Mouse (Mus musculus) forebrain, embryonic 13.5 days (tissue): ENCODE data around the gene Birc6. TPM values are rescaled to one million over a fixed set of nuclear protein-coding genes. Genes with fewer than 3 reads are reported as not detected.
"Not testable (repeated sequence)": the region's sequence is repeated elsewhere in the genome, so short reads cannot be mapped to it uniquely, and the experiment has no call there.

Experiments used
- ATAC-seq: fragments of 200-750 bp; cut with Nextera tagmentation; 2 replicates; pipeline ENCODE4 v1.8.0; 2017
- H3K27ac ChIP-seq: fragments of 300-500 bp; sonication (generic); 2 replicates; pipeline ENCODE4 v1.5.1; 2015; ENCODE audit warnings: inconsistent platforms, mild to moderate bottlenecking, moderate library complexity
- H3K27me3 ChIP-seq: fragments of 300-500 bp; sonication (generic); 2 replicates; pipeline ENCODE4 v1.6.1; 2015; ENCODE audit warnings: mild to moderate bottlenecking, inconsistent platforms
- H3K36me3 ChIP-seq: fragments of 300-500 bp; sonication (generic); 2 replicates; pipeline ENCODE4 v1.6.1; 2015; ENCODE audit warnings: mild to moderate bottlenecking, inconsistent platforms; ENCODE audit not compliant: poor library complexity, severe bottlenecking
- H3K4me1 ChIP-seq: fragments of 300-500 bp; sonication (generic); 2 replicates; pipeline ENCODE4 v1.6.1; 2015; ENCODE audit warnings: inconsistent platforms
- H3K4me2 ChIP-seq: fragments of 300-500 bp; sonication (generic); 2 replicates; pipeline ENCODE4 v1.6.1; 2015; ENCODE audit warnings: inconsistent platforms, mild to moderate bottlenecking, moderate library complexity
- H3K4me3 ChIP-seq: fragments of 300-500 bp; sonication (generic); 2 replicates; pipeline ENCODE4 v1.5.1; 2015; ENCODE audit warnings: mild to moderate bottlenecking, inconsistent platforms
- H3K9ac ChIP-seq: fragments of 300-500 bp; sonication (generic); 2 replicates; pipeline ENCODE4 v1.6.1; 2015; ENCODE audit warnings: mild to moderate bottlenecking, inconsistent platforms
- H3K9me3 ChIP-seq: fragments of 300-500 bp; sonication (generic); replicated peaks from 2 replicates; pipeline ENCODE4 v1.6.1; 2016; ENCODE audit warnings: inconsistent platforms
- WGBS: fragments of 180-500 bp; shearing (Covaris S2); methylation state at CpG from one replicate; pipeline ENCODE4 v1.1.7; 2015; 5-methylcytosine and 5-hydroxymethylcytosine counted together
- polyA plus RNA-seq: library from polyadenylated mRNA; unstranded; fragments of >200 nt; fragmentation: Nextera tagmentation; extraction: Ambion mirVana; gene quantifications from 2 replicates; pipeline ENCODE4 v1.2.1, GENCODE M21; 2015

Birc6 gene
- polyA plus RNA-seq, 1 experiment from 2014 or later, result 105 TPM

DNA sequence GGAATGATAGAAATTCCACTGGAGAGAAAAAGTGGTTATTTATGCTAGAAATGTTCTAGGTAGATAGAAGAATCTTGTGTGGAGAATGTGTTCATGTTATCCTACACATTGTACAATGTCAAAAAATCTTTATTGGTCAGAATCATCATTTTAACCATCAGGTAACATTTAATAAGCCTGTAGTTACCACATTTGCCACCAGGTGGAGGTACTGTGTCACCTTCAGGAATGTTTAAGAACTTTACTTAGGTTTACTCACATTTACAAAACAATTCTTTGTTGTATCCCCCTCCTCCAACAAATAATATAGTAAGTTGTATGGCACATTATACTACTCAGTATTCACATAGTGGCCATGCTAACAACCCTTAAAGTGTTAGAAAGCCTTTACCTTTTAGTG is 145.2 kb downstream of the Birc6 start:
- no peaks in the 10 kb centered on the region for H3K4me1 ChIP-seq
- H3K9ac ChIP-seq, result no peak overlapping the region
- no peaks in the 10 kb centered on the region for H3K27me3 ChIP-seq
- H3K27ac ChIP-seq, result no peak overlapping the region
- peaks cover 56% of the 10 kb centered on the region for H3K36me3 ChIP-seq
- no peak overlapping the region for H3K4me3 ChIP-seq
- H3K9me3 ChIP-seq, result no peaks in the 10 kb centered on the region
- H3K4me2 ChIP-seq, result no peak overlapping the region
- no peak for ATAC-seq

DNA sequence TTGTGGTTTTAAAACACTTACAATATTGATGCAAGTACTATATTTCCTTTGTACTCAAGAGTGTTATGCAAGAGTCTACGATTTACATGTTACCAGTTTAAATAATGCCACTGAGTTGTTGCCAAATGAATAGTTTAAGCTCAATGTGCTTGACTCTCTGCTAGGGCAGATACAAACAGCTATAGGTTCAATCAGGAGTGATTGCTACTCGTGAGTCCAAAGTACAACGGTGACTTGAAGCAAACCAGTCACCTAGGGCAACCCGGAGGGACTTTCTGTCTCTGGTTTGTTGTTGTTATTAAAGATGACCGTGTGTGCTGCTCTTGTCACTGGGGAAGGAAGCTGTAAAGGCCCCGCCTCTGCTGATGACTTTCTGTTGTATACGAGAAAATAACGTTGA is 150.0 kb downstream of the Birc6 start:
- Histone ChIP-seq H3K4me2 (no peak overlapping the region), H3K27ac (no peak overlapping the region), H3K9me3 (no peaks in the 10 kb centered on the region), H3K27me3 (no peaks in the 10 kb centered on the region), H3K4me1 (no peaks in the 10 kb centered on the region), H3K4me3 (no peak overlapping the region), H3K36me3 (peaks cover 44% of the 10 kb centered on the region), H3K9ac (no peak overlapping the region)
- no peak for ATAC-seq
- WGBS, result 94% methylated on average over 8 of the region's 8 CpGs

DNA sequence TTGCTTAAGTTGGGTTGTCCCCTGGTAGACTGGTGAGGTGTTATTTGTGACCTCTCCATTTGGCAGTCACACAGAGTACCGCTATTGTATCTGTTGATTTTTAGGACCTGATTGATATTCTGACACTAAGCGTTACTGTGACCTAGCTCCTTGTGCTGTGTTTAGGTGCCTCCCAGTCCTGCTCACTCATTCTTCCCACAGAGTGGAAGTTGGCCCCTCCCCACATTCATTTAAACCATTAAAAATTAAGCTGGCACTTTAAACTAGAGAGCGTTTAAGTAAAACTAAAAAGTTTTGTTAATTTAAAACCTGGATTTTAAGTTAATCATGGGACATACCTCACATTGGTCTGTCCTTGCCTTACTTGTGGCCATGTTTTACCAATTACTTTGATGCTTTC is 156.8 kb downstream of the Birc6 start:
- H3K9me3 ChIP-seq, result no peaks in the 10 kb centered on the region
- no peak overlapping the region for H3K9ac ChIP-seq
- no peaks in the 10 kb centered on the region for H3K27me3 ChIP-seq
- H3K27ac ChIP-seq, result no peak overlapping the region
- H3K4me3 ChIP-seq, result no peak overlapping the region
- no peak overlapping the region for H3K4me2 ChIP-seq
- 88% methylated on average over 3 of the region's 3 CpGs for WGBS
- H3K36me3 ChIP-seq, result peaks cover 18% of the 10 kb centered on the region
- no peak for ATAC-seq
- H3K4me1 ChIP-seq, result no peaks in the 10 kb centered on the region

DNA sequence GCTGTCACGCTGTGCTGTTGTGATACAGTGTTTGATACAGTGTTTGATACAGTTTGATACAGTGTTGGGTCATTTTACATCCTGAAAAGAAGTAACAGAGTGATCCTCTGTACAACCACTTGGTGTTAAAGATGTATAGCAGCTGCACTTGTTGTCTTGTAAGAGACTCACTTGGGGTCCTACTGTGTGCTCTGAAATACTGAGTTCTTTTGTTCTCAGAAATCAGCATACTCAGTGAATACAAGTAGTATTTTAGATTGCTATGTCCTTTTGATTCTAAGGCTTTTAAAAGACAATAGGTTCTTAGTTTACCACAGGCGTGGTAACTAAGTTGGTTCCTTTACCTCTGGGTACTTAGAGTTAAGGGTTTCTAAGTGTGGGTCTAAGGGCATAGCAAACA is 160.5 kb downstream of the Birc6 start:
- ATAC-seq, result no peak
- H3K4me3 ChIP-seq, result no peak overlapping the region
- 90% methylated on average over 2 of the region's 2 CpGs for WGBS
- no peak overlapping the region for H3K27ac ChIP-seq
- no peaks in the 10 kb centered on the region for H3K9me3 ChIP-seq
- peaks cover 43% of the 10 kb centered on the region for H3K36me3 ChIP-seq
- no peaks in the 10 kb centered on the region for H3K27me3 ChIP-seq
- no peak overlapping the region for H3K4me2 ChIP-seq
- no peak overlapping the region for H3K9ac ChIP-seq
- no peaks in the 10 kb centered on the region for H3K4me1 ChIP-seq

DNA sequence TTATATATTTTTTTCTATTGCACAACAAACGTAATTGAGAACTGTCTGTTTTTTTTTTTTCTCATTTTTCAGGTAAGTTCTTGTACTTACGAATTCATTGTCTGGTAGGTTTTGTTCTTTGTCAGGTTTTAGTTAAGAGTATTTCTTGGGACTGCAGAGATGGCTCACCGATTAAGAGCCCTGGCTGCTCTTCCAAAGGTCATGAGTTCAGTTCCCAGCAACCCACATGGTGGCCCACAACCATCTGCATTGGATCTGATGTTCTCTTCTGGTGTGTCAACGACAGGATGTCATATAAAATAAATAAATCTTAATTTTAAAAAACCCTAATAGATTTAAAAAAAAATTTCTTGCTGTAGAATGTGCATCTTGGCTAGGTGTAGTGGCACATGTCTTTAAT is 161.3 kb downstream of the Birc6 start:
- Histone ChIP-seq H3K4me3 (no peak overlapping the region), H3K4me2 (no peak overlapping the region), H3K9me3 (no peaks in the 10 kb centered on the region), H3K27ac (no peak overlapping the region), H3K9ac (no peak overlapping the region), H3K36me3 (peaks cover 47% of the 10 kb centered on the region), H3K4me1 (no peaks in the 10 kb centered on the region), H3K27me3 (no peaks in the 10 kb centered on the region)
- WGBS, result 93% methylated on average over 4 of the region's 4 CpGs
- no peak for ATAC-seq

DNA sequence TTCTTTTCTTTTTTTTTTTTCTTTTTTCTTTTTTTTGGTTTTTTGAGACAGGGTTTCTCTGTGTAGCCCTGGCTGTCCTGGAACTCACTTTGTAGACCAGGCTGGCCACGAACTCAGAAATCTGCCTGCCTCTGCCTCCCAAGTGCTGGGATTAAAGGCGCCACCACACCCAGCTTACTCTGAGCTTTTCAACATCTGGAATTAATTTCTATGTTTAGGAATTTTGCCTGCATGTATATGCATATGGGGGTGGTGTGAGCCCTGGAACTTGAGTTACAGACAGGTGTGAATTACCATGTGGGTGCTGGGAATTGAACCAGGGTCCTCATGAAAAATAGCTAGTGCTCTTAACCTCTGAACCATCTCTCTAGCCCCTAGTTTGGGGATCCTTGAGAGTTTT is 173.6 kb downstream of the Birc6 start:
- not testable (repeated sequence) for ATAC-seq, H3K9me3 ChIP-seq, H3K4me3 ChIP-seq, H3K4me1 ChIP-seq, H3K27ac ChIP-seq, H3K27me3 ChIP-seq, H3K9ac ChIP-seq, H3K4me2 ChIP-seq
- H3K36me3 ChIP-seq, result peaks cover 69% of the 10 kb centered on the region
- 100% methylated on average over 2 of the region's 2 CpGs for WGBS

DNA sequence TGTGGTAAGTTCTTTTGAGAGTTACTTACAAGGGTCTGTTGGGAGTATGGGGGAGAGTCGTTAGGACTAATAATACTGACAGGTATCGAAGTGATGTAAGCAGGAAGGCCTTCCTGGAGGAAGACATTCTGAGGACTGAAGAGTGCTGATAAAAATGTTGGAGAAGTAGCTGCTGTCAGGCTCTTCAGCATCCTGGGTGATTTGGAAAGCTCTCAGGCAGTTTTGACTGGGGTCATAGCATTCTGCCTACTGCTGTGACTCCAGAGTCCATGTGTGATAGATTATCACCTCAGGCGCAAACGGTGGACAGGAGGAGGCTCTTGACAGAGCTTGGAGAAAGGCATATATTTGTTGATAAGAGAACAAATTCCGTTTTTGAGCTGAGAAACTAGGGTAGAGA is 177.4 kb downstream of the Birc6 start:
- Histone ChIP-seq H3K4me1 (no peaks in the 10 kb centered on the region), H3K27me3 (no peaks in the 10 kb centered on the region), H3K4me3 (no peak overlapping the region), H3K36me3 (peaks cover 32% of the 10 kb centered on the region), H3K27ac (no peak overlapping the region), H3K4me2 (no peak overlapping the region), H3K9ac (no peak overlapping the region), H3K9me3 (no peaks in the 10 kb centered on the region)
- WGBS, result 90% methylated on average over 5 of the region's 5 CpGs
- no peak for ATAC-seq

DNA sequence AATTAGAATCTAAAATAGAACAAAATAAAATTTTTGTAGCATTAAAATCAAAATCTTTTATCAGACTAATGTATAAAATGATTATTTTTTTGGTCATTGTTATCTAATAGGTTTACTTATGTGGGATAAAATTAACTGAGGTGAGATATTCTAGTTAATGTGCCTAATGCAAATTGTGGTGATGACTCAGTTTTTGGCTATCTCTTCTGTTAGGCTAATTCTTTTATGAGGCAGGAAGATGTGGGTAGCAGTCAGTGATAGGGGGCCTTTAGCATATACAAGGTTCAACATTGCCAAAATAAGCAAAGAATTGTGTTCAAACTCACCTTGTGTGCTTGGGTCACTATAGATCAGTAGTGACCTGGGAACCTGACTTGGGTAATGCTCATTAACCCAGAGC is 178.5 kb downstream of the Birc6 start:
- no peaks in the 10 kb centered on the region for H3K9me3 ChIP-seq
- H3K9ac ChIP-seq, result no peak overlapping the region
- no peaks in the 10 kb centered on the region for H3K4me1 ChIP-seq
- H3K4me2 ChIP-seq, result no peak overlapping the region
- no peaks in the 10 kb centered on the region for H3K27me3 ChIP-seq
- ATAC-seq, result no peak
- H3K27ac ChIP-seq, result no peak overlapping the region
- no peak overlapping the region for H3K4me3 ChIP-seq
- peaks cover 21% of the 10 kb centered on the region for H3K36me3 ChIP-seq

DNA sequence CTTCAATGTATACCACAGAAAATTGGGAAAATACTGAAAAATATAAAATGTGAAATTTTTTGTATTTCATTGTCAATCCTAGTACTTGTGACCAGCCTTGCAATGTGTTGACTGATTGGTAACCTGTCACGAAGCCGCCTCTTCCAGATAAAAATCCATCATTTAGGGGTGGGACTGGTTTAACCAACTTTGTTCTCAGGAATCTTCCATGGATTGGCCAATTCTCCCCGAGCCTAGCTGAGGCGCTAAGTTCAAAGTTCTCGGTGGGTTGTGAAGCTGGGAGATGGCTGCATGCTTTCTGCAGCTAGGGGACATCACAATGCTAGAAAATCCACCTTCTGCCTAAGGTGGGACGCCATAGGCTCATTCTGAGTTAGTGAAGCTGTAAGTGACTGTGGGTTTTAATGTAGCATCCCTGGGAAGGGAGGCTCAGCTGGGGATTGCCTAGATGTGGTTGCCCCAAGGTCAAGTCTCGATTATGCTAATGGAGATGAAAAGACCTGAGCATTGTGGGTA is 179.6 kb downstream of the Birc6 start:
- H3K4me1 ChIP-seq, result no peaks in the 10 kb centered on the region
- H3K9me3 ChIP-seq, result no peaks in the 10 kb centered on the region
- no peak overlapping the region for H3K9ac ChIP-seq
- H3K4me3 ChIP-seq, result no peak overlapping the region
- no peak overlapping the region for H3K27ac ChIP-seq
- WGBS, result 87% methylated on average over 7 of the region's 7 CpGs
- peaks cover 14% of the 10 kb centered on the region for H3K36me3 ChIP-seq
- no peaks in the 10 kb centered on the region for H3K27me3 ChIP-seq
- no peak overlapping the region for H3K4me2 ChIP-seq
- 0 out of 2 replicates have a peak, but pooled peaks have one; percentile 19 for ATAC-seq

DNA sequence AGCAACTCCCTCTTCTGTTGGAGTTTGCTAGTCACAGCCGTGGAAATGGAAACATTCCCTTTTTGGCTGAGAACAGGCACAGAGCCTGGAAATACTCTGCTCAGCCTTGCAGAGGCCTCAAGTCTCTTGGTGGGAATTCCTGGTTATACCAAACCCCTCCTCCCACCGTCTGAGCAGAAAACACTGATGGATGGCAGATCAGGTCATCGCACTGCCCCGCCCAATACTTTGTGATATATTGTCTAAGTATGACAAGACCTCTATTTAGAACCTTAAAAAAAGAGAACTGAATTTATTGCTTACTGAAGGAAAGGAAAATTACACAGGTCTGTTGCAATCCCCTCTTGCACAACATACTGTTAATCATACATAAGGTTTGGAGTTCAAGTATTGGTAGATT is 182.6 kb downstream of the Birc6 start:
- WGBS, result 80% methylated on average over 4 of the region's 4 CpGs
- no peak overlapping the region for H3K4me2 ChIP-seq
- no peak for ATAC-seq
- H3K36me3 ChIP-seq, result no peaks in the 10 kb centered on the region
- no peaks in the 10 kb centered on the region for H3K4me1 ChIP-seq
- no peak overlapping the region for H3K4me3 ChIP-seq
- no peak overlapping the region for H3K27ac ChIP-seq
- H3K9ac ChIP-seq, result no peak overlapping the region
- peaks cover 6% of the 10 kb centered on the region; the same call in 1 of the 2 replicates for H3K27me3 ChIP-seq
- no peaks in the 10 kb centered on the region for H3K9me3 ChIP-seq

DNA sequence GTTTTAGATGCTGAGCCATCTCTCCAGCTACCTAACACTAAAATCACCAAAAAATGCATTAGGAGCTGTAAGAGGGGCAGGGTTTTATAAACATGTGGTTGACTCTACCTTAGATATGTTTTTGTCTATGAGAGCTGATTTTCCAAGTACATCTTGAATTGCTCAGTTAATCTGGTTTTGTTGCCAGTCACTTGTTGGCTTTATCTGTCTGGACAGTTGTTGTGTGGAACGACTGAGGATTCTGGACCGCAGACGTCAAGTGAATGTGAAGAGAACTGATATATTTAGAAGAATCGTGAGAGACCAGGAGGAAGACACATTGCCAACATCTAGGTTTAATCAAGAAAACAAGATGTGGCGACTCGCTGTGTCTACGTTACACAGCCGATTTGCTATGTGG is 183.5 kb downstream of the Birc6 start:
- Histone ChIP-seq H3K9me3 (no peaks in the 10 kb centered on the region), H3K9ac (no peak overlapping the region), H3K4me2 (no peak overlapping the region), H3K4me3 (no peak overlapping the region), H3K4me1 (no peaks in the 10 kb centered on the region), H3K36me3 (no peaks in the 10 kb centered on the region), H3K27ac (no peak overlapping the region), H3K27me3 (peaks cover 6% of the 10 kb centered on the region; the same call in 1 of the 2 replicates)
- no peak for ATAC-seq
- WGBS, result 93% methylated on average over 8 of the region's 8 CpGs

DNA sequence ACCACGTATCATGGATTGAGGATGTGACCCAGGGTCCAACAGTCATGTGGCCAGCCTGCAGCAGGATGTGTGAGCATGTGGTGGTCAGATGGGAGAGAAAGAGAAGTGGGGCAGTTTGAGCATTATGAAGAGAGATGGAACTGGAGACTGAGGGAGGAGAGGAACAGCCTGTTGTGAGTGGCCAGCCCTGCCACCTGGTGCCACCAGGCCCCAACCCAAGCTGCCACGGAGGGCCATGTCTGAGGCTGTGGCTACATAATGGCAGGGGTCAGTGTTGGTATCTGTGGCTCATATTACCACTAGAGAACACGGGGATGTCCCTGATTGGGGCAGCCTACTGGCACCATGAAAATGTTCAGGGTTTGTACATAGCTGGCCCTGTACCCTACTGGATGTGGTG is 187.0 kb downstream of the Birc6 start:
- WGBS, result 67% methylated on average over 3 of the region's 3 CpGs
- Histone ChIP-seq H3K36me3 (no peaks in the 10 kb centered on the region), H3K9me3 (no peaks in the 10 kb centered on the region), H3K27ac (no peak overlapping the region), H3K4me2 (no peak overlapping the region), H3K4me3 (no peak overlapping the region), H3K27me3 (peaks cover 6% of the 10 kb centered on the region; the same call in 1 of the 2 replicates), H3K4me1 (peaks cover 8% of the 10 kb centered on the region), H3K9ac (no peak overlapping the region)
- ATAC-seq, result no peak

DNA sequence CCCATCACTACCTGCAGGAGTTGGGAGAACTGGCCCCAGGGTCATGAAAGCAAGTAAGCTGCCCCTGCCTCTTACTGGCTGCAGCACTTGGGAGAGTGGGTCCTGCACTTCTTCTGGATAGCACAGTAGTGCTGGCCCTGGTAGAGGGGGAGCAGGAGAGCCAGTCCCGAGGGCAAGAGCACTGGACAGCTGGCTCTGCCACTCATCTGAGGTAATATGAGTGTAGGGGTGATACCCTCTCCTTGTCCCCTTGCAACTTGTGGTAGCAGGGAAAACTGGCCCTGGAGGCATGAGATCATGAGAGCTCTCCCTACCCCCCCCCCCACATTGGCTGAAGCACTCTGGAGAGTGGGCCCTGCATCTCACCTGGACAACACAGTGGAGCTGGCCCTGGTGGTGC is 187.6 kb downstream of the Birc6 start:
- H3K4me2 ChIP-seq, result no peak overlapping the region
- WGBS, result 80% methylated on average over 1 of the region's 1 CpGs
- ATAC-seq, result no peak
- no peak overlapping the region for H3K4me3 ChIP-seq
- peaks cover 8% of the 10 kb centered on the region for H3K4me1 ChIP-seq
- H3K9me3 ChIP-seq, result no peaks in the 10 kb centered on the region
- no peak overlapping the region for H3K27ac ChIP-seq
- no peaks in the 10 kb centered on the region for H3K36me3 ChIP-seq
- H3K27me3 ChIP-seq, result peaks cover 6% of the 10 kb centered on the region; the same call in 1 of the 2 replicates
- no peak overlapping the region for H3K9ac ChIP-seq
